Mouse (Mus musculus): ENCODE data around the gene Xrcc5. TPM values are rescaled to one million over a fixed set of nuclear protein-coding genes. Genes with fewer than 3 reads are reported as not detected.

Gene Xrcc5
- polyA plus RNA-seq, 1 experiment from 2014 or later: 15.9 TPM

DNA sequence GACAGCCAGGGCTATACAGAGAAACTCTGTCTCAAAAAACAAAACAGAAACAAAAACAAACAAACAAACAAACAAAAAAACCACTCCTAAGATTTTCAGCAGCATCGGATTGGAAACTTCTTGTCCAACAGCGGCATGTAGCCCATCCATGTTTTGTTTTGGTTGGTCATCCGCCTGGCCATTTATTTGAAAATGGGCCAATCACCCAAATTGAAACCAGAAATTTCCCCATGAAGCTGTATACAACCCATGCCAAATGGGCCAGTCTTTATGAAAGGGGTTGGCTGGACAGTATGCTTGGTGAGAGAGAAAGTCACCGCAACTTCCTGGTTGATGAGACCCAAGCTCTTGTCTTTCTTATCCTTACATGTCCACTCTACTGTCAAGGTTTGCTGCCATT, 16.3 kb upstream of the Xrcc5 start:
- 94% methylated on average over 4 of the region's 4 CpGs for WGBS
- H3K9ac ChIP-seq (ENCODE audit: low read depth, low read length): no peak overlapping the region
- peaks cover 10% of the 10 kb centered on the region for H3K4me1 ChIP-seq (ENCODE audit: control insufficient read depth, insufficient read depth, low read depth, low read length)
- no peaks in the 10 kb centered on the region for H3K27me3 ChIP-seq (replicated peaks; ENCODE audit: control insufficient read depth, insufficient read depth, low read length)
- H3K27ac ChIP-seq (ENCODE audit: low read depth, low read length): no peak overlapping the region
- no peaks in the 10 kb centered on the region for H3K9me3 ChIP-seq (ENCODE audit: control insufficient read depth, low read length)
- H3K36me3 ChIP-seq (ENCODE audit: control insufficient read depth, insufficient read depth, low read length): peaks cover 6% of the 10 kb centered on the region; the same call in 1 of the 2 replicates
- no peak for ATAC-seq
- H3K4me3 ChIP-seq (ENCODE audit: low read length): no peak overlapping the region
- H3K4me2 ChIP-seq (ENCODE audit: low read length): no peak overlapping the region

DNA sequence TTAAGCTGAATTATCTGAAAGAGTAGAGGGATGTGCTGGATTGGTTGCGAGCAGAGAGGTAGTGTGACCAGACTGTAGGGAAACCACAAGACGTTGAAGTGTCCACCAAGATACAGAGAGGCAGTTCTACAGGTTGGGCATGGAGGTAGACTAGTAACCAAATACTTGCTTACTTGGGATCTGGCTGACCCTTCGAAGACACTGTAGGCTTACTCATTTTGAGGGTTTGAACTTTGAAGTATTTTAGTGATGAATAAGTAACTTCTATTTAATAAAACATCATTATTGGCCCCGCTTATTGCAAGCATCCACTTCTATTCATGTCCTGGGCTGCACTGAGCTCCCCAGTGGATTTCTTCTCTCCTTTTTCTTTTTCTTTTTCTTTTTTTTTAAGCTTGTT, 15.8 kb upstream of the Xrcc5 start:
- Histone ChIP-seq H3K4me2 (ENCODE audit: low read length) (no peak overlapping the region), H3K9me3 (ENCODE audit: control insufficient read depth, low read length) (no peaks in the 10 kb centered on the region), H3K9ac (ENCODE audit: low read depth, low read length) (no peak overlapping the region), H3K36me3 (ENCODE audit: control insufficient read depth, insufficient read depth, low read length) (peaks cover 6% of the 10 kb centered on the region; the same call in 1 of the 2 replicates), H3K4me3 (ENCODE audit: low read length) (no peak overlapping the region), H3K27ac (ENCODE audit: low read depth, low read length) (no peak overlapping the region), H3K27me3 (replicated peaks; ENCODE audit: control insufficient read depth, insufficient read depth, low read length) (no peaks in the 10 kb centered on the region), H3K4me1 (ENCODE audit: control insufficient read depth, insufficient read depth, low read depth, low read length) (peaks cover 7% of the 10 kb centered on the region; the same call in 1 of the 2 replicates)
- ATAC-seq: no peak
- WGBS: 98% methylated on average over 4 of the region's 4 CpGs

GRCm38 (mm10) chr1:72291925-72292324, 15.3 kb upstream of the Xrcc5 start:
- peaks cover 6% of the 10 kb centered on the region; the same call in 1 of the 2 replicates for H3K36me3 ChIP-seq (ENCODE audit: control insufficient read depth, insufficient read depth, low read length)
- no peak for ATAC-seq
- 90% methylated on average over 2 of the region's 2 CpGs for WGBS

DNA sequence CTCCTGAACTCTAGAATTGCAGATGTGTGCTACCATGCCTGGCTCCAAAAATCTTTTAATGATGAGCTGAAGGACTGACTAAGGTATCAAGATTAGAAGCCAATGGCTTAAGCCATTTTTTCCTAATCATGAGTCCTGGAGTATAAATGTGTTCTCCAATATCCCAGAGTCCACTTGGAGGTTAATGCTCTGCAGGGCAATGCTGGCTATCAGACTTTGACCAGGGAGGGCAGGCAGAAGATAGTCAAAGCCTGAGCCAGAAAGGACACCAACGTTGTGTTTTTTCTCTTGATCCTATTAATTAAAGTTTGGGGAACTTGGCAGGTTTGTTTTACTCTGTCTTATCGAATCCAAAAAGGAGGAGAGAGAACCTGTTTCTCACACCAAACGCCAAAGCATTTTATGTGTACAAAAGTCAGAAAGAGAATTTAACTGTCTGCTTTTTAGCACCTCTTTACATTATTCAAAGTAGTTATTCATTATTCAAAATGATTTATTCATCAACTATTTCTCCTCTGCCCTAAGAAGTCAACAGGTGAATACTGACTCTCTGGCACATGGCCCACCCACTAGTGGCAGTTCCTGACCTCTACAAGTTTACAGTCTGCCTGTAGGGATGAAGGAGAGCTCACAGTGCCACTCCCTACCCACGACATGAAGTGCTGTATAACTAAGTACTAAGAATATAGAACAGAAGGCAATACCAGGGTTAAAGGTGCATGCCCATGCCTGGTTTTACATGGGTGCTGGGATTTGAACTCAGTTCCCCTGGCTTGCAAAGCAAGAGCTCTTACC, 13.2 kb upstream of the Xrcc5 start:
- no peaks in the 10 kb centered on the region for H3K27me3 ChIP-seq (replicated peaks; ENCODE audit: control insufficient read depth, insufficient read depth, low read length)
- 69% methylated on average over 4 of the region's 4 CpGs for WGBS
- peaks cover 7% of the 10 kb centered on the region; the same call in 1 of the 2 replicates for H3K36me3 ChIP-seq (ENCODE audit: control insufficient read depth, insufficient read depth, low read length)
- ATAC-seq: no peak
- H3K4me1 ChIP-seq (ENCODE audit: control insufficient read depth, insufficient read depth, low read depth, low read length): no peaks in the 10 kb centered on the region
- H3K4me3 ChIP-seq (ENCODE audit: low read length): no peak overlapping the region
- H3K9me3 ChIP-seq (ENCODE audit: control insufficient read depth, low read length): no peaks in the 10 kb centered on the region
- H3K4me2 ChIP-seq (ENCODE audit: low read length): no peak overlapping the region
- H3K9ac ChIP-seq (ENCODE audit: low read depth, low read length): no peak overlapping the region
- no peak overlapping the region for H3K27ac ChIP-seq (ENCODE audit: low read depth, low read length)

More at GRCm38 (mm10) chr1:72291925-72292324, 15.3 kb upstream of the Xrcc5 start:
- no peak overlapping the region for H3K4me3 ChIP-seq (ENCODE audit: low read length)
- no peak overlapping the region for H3K4me2 ChIP-seq (ENCODE audit: low read length)
- H3K9me3 ChIP-seq (ENCODE audit: control insufficient read depth, low read length): no peaks in the 10 kb centered on the region
- no peak overlapping the region for H3K27ac ChIP-seq (ENCODE audit: low read depth, low read length)
- H3K27me3 ChIP-seq (replicated peaks; ENCODE audit: control insufficient read depth, insufficient read depth, low read length): no peaks in the 10 kb centered on the region
- H3K9ac ChIP-seq (ENCODE audit: low read depth, low read length): no peak overlapping the region
- H3K4me1 ChIP-seq (ENCODE audit: control insufficient read depth, insufficient read depth, low read depth, low read length): peaks cover 3% of the 10 kb centered on the region; the same call in 1 of the 2 replicates

DNA sequence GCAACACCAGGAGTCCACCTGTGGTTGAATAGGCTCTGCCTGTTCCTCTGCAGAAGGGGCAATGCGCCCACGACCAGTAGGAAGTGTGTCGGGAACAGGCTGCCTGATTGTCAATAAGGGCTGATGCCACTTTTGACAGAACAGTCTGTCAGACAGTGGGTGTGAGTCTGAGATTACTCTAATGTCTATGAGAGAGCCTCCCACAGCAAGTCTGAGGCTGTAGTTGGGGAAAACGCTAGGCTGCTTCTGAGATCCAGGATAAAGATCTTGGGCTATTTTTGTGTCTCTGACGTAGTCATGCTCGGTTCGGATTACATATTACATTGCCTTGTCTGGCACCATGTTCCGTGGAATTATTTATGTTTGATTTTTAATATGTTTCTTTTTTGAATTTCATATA, 11.5 kb upstream of the Xrcc5 start:
- H3K27ac ChIP-seq (ENCODE audit: low read depth, low read length): no peak overlapping the region
- H3K36me3 ChIP-seq (ENCODE audit: control insufficient read depth, insufficient read depth, low read length): peaks cover 5% of the 10 kb centered on the region; the same call in 1 of the 2 replicates
- no peak overlapping the region for H3K9ac ChIP-seq (ENCODE audit: low read depth, low read length)
- no peak overlapping the region for H3K4me3 ChIP-seq (ENCODE audit: low read length)
- no peak for ATAC-seq
- 87% methylated on average over 8 of the region's 8 CpGs for WGBS
- H3K4me2 ChIP-seq (ENCODE audit: low read length): no peak overlapping the region
- no peaks in the 10 kb centered on the region for H3K9me3 ChIP-seq (ENCODE audit: control insufficient read depth, low read length)
- H3K27me3 ChIP-seq (replicated peaks; ENCODE audit: control insufficient read depth, insufficient read depth, low read length): no peaks in the 10 kb centered on the region
- no peaks in the 10 kb centered on the region for H3K4me1 ChIP-seq (ENCODE audit: control insufficient read depth, insufficient read depth, low read depth, low read length)

DNA sequence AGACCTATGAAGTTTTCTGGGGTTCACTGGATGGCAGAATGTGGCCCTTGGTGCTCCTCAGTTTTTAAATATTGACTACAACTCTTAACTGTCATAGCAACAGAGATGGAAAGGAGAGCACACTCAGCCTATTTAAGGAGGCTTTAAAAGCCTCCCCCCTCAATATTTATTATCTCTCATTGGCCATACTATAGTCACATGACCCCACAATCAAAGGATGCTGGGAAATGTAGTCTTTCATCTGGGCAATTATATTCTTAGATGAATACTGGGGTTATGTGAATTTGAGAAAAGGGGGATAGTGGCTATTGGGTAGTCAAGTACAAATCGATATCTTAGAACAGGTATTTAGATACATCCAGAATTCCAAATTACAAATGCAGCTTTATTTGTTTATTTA, 5.4 kb upstream of the Xrcc5 start:
- ATAC-seq: no peak
- Histone ChIP-seq H3K27me3 (replicated peaks; ENCODE audit: control insufficient read depth, insufficient read depth, low read length) (no peaks in the 10 kb centered on the region), H3K27ac (ENCODE audit: low read depth, low read length) (no peak overlapping the region), H3K4me3 (ENCODE audit: low read length) (no peak overlapping the region), H3K4me2 (ENCODE audit: low read length) (no peak overlapping the region), H3K9ac (ENCODE audit: low read depth, low read length) (no peak overlapping the region), H3K9me3 (ENCODE audit: control insufficient read depth, low read length) (no peaks in the 10 kb centered on the region), H3K4me1 (ENCODE audit: control insufficient read depth, insufficient read depth, low read depth, low read length) (no peaks in the 10 kb centered on the region), H3K36me3 (ENCODE audit: control insufficient read depth, insufficient read depth, low read length) (peaks cover 5% of the 10 kb centered on the region; the same call in 1 of the 2 replicates)
- 92% methylated on average over 1 of the region's 1 CpGs for WGBS

GRCm38 (mm10) chr1:72306241-72306640, 980 bp upstream of the Xrcc5 start:
- no peak overlapping the region for H3K9ac ChIP-seq (ENCODE audit: low read depth, low read length)
- no peak for ATAC-seq
- H3K4me2 ChIP-seq (ENCODE audit: low read length): peak overlapping the region; percentile 62
- H3K4me3 ChIP-seq (ENCODE audit: low read length): no peak overlapping the region
- H3K9me3 ChIP-seq (ENCODE audit: control insufficient read depth, low read length): no peaks in the 10 kb centered on the region
- H3K27me3 ChIP-seq (replicated peaks; ENCODE audit: control insufficient read depth, insufficient read depth, low read length): no peaks in the 10 kb centered on the region
- H3K27ac ChIP-seq (ENCODE audit: low read depth, low read length): no peak overlapping the region
- H3K36me3 ChIP-seq (ENCODE audit: control insufficient read depth, insufficient read depth, low read length): no peaks in the 10 kb centered on the region
- 39% methylated on average over 3 of the region's 3 CpGs for WGBS
- H3K4me1 ChIP-seq (ENCODE audit: control insufficient read depth, insufficient read depth, low read depth, low read length): peaks cover 6% of the 10 kb centered on the region

DNA sequence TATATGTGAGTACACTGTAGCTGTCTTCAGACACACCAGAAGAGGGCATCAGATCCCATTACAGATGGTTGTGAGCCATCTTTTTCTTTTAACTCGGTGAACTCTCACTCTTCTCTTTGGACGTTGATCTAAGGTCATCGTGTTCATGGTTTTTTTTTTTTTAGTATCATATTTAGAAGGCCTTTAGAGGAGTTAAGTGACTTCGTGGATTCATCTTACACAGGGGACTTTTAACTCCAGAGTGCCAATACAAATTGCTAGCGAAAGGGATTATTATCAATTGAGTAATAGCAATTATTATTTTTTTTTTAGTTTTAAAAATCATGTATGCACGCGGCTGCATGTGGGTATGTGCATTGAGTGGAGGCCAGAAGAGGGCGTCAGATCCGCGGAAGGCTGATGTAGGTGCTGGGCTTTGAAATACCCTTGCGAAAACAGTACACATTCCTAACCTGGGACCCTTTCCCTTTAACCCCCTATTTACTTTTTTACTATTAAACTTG, 491 bp upstream of the Xrcc5 start:
- 2% methylated on average over 11 of the region's 11 CpGs for WGBS
- peak; percentile 88 for ATAC-seq

DNA sequence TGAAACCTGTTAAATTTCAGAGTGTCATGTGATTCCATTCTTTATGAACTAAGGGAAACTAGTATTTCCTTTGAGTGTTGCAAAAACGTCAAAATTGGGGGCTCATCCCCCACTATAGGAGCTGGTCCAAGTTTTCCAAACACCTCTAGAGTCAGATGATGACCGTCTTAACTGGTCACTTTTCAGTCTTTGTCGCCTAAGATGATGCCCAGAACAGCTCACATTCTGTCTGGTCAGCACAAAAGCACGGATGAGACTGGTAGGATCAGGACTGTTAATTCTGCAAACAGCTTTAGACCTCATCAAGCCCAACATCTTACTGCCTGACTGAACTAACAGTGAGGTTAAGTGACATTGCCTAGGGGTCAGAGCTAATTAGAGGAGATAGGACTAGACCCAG, 1.7 kb downstream of the Xrcc5 start:
- H3K9ac ChIP-seq (ENCODE audit: low read depth, low read length): no peak overlapping the region
- H3K27ac ChIP-seq (ENCODE audit: low read depth, low read length): no peak overlapping the region
- no peak overlapping the region for H3K4me2 ChIP-seq (ENCODE audit: low read length)
- H3K4me1 ChIP-seq (ENCODE audit: control insufficient read depth, insufficient read depth, low read depth, low read length): peaks cover 6% of the 10 kb centered on the region
- no peak overlapping the region for H3K4me3 ChIP-seq (ENCODE audit: low read length)
- no peak for ATAC-seq
- H3K36me3 ChIP-seq (ENCODE audit: control insufficient read depth, insufficient read depth, low read length): no peaks in the 10 kb centered on the region
- WGBS: 63% methylated on average over 4 of the region's 4 CpGs
- no peaks in the 10 kb centered on the region for H3K27me3 ChIP-seq (replicated peaks; ENCODE audit: control insufficient read depth, insufficient read depth, low read length)
- no peaks in the 10 kb centered on the region for H3K9me3 ChIP-seq (ENCODE audit: control insufficient read depth, low read length)

More for the DNA sequence above, 491 bp upstream of the Xrcc5 start:
- Histone ChIP-seq H3K4me1 (ENCODE audit: control insufficient read depth, insufficient read depth, low read depth, low read length) (peaks cover 6% of the 10 kb centered on the region), H3K4me3 (ENCODE audit: low read length) (peak overlapping the region; percentile 50), H3K27me3 (replicated peaks; ENCODE audit: control insufficient read depth, insufficient read depth, low read length) (no peaks in the 10 kb centered on the region), H3K4me2 (ENCODE audit: low read length) (peak overlapping the region; percentile 62), H3K36me3 (ENCODE audit: control insufficient read depth, insufficient read depth, low read length) (no peaks in the 10 kb centered on the region), H3K9me3 (ENCODE audit: control insufficient read depth, low read length) (no peaks in the 10 kb centered on the region), H3K9ac (ENCODE audit: low read depth, low read length) (peak overlapping the region; percentile 62), H3K27ac (ENCODE audit: low read depth, low read length) (peak overlapping the region; percentile 85)
